ENCODE assay signal across 9 mouse cellular contexts in the genomic region with DNA sequence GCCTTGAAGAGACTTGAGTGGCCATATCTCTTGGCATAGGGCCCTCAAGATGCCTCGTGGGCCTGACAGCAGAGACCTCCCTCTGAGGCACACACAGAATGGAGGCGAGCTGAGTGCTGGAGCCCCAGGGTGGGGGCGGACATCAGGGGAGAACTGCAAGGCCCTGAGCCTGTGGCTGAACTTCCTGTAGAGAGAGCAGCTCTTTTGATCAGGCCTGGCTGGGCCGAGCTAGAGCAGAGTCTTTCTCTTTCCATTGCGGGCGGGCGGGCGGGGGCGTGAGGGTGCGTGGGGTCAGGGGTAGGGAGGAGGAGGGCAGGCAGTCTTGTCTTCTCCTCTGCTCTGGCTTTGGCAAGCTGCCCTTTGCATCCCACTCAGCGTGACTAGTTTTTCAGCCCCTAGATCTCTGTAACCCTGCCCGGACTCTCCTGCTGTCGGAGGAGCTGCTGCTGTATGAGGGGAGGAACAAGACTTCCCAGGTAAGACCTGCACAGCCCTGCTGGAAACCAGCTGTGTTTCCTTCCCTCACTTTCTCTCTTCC.
DNase-seq lines count a peak whose midpoint lies in the region; ATAC-seq and TF ChIP-seq lines count a peak whose summit lies in the region.
"Had no signal": no experiment of that assay in that cellular context is flagged by ENCODE, and none has a peak within 500 bp of the region (broad histone marks: within the 10 kb centered on the region; RNA-seq: fewer than 3 reads in every experiment).

No protein-coding gene starts in this region.

- 52% methylated on average over 13 of the region's 13 CpGs for whole genome bisulfite sequencing in hindbrain, embryonic 10.5 days
- WGBS in hindbrain, postnatal 0 days: 39% methylated on average over 7 of the region's 13 CpGs
- WGBS in heart, embryonic 16.5 days: 22% methylated on average over 9 of the region's 13 CpGs
- 27% methylated on average over 12 of the region's 13 CpGs for WGBS in liver, embryonic 15.5 days (ENCODE audit: insufficient replicate concordance)
- WGBS in stomach, embryonic 15.5 days: 26% methylated on average over 11 of the region's 13 CpGs

- H3K4me2 ChIP-seq in hindbrain, postnatal 0 days (ENCODE audit: low read depth, low read length): no peak overlapping the region
- no peak overlapping the region for H3K4me2 ChIP-seq in heart, embryonic 16.5 days (ENCODE audit: low read depth, low read length)
- H3K4me2 ChIP-seq in liver, embryonic 15.5 days: no peak overlapping the region
- H3K4me2 ChIP-seq in stomach, embryonic 15.5 days: no peak overlapping the region

- H3K4me1 ChIP-seq in hindbrain, embryonic 10.5 days (replicated peaks): peaks cover 40% of the 10 kb centered on the region
- H3K4me1 ChIP-seq in hindbrain, postnatal 0 days (ENCODE audit: insufficient read depth, low read length): no peaks in the 10 kb centered on the region
- peaks cover 31% of the 10 kb centered on the region for H3K4me1 ChIP-seq in heart, embryonic 16.5 days (ENCODE audit: control insufficient read depth, insufficient read depth, low read length)
- H3K4me1 ChIP-seq in liver, embryonic 15.5 days (replicated peaks): peaks cover 17% of the 10 kb centered on the region
- peaks cover 20% of the 10 kb centered on the region for H3K4me1 ChIP-seq in stomach, embryonic 15.5 days

- peak overlapping the region; percentile 67 for H3K27ac ChIP-seq in hindbrain, embryonic 10.5 days
- H3K27ac ChIP-seq in hindbrain, postnatal 0 days: no peak overlapping the region
- peak overlapping the region; percentile 33 for H3K27ac ChIP-seq in heart, embryonic 16.5 days (ENCODE audit: low read length)
- H3K27ac ChIP-seq in liver, embryonic 15.5 days (replicated peaks): peak overlapping the region; percentile 41
- H3K27ac ChIP-seq in stomach, embryonic 15.5 days: peak overlapping the region; percentile 23; the same call in 1 of the 2 replicates

- no peak for DNase-seq in hindbrain, embryonic 10.5 days (ENCODE audit: low spot score)
- no peak for DNase-seq in hindbrain, postnatal 0 days (ENCODE audit: low spot score)
- DNase-seq in cerebellum, adult 11-12 months: no peak
- DNase-seq in embryo, embryonic 10 days (ENCODE audit: low spot score): no peak

- no peaks in the 10 kb centered on the region for H3K9me3 ChIP-seq in hindbrain, embryonic 10.5 days
- no peaks in the 10 kb centered on the region for H3K9me3 ChIP-seq in hindbrain, postnatal 0 days (ENCODE audit: low read length)
- no peaks in the 10 kb centered on the region for H3K9me3 ChIP-seq in heart, embryonic 16.5 days (replicated peaks; ENCODE audit: control insufficient read depth, low read length)
- H3K9me3 ChIP-seq in liver, embryonic 15.5 days (replicated peaks): no peaks in the 10 kb centered on the region
- no peaks in the 10 kb centered on the region for H3K9me3 ChIP-seq in stomach, embryonic 15.5 days

- no peak for ATAC-seq in hindbrain, postnatal 0 days
- peak; percentile 59 for ATAC-seq in heart, embryonic 16.5 days (replicated peaks; ENCODE audit: extremely low read depth, insufficient read depth, low FRiP score)
- peak; percentile 11; the same call in 1 of the 2 replicates for ATAC-seq in liver, embryonic 15.5 days (ENCODE audit: insufficient read depth)
- ATAC-seq in stomach, embryonic 15.5 days (ENCODE audit: insufficient read depth, low FRiP score, low read depth): no peak
- no peak for ATAC-seq in erythroblast, adult 5-6 weeks (replicated peaks; ENCODE audit: low FRiP score, poor library complexity, severe bottlenecking)

- H3K9ac ChIP-seq in hindbrain, postnatal 0 days (replicated peaks; ENCODE audit: low read length): no peak overlapping the region
- H3K9ac ChIP-seq in heart, embryonic 16.5 days (ENCODE audit: low read length): peak overlapping the region; percentile 52; the same call in 1 of the 2 replicates
- no peak overlapping the region for H3K9ac ChIP-seq in liver, embryonic 15.5 days
- H3K9ac ChIP-seq in stomach, embryonic 15.5 days: no peak overlapping the region

- TF ChIP-seq CTCF in hindbrain, postnatal 0 days (IDR thresholded peaks at IDR 0.05; ENCODE audit: low read depth): no peak

- 0 out of 2 replicates have a peak, but pooled peaks cover 5% of the 10 kb centered on the region for H3K36me3 ChIP-seq in hindbrain, embryonic 10.5 days
- H3K36me3 ChIP-seq in hindbrain, postnatal 0 days (ENCODE audit: insufficient read depth, low read length): no peaks in the 10 kb centered on the region
- peaks cover 2% of the 10 kb centered on the region; the same call in 1 of the 2 replicates for H3K36me3 ChIP-seq in heart, embryonic 16.5 days (ENCODE audit: control insufficient read depth, insufficient read depth)
- H3K36me3 ChIP-seq in liver, embryonic 15.5 days (replicated peaks): no peaks in the 10 kb centered on the region
- no peaks in the 10 kb centered on the region; the same call in 1 of the 2 replicates for H3K36me3 ChIP-seq in stomach, embryonic 15.5 days
- H3K36me3 ChIP-seq: G1E had no signal

- no peak overlapping the region for H3K4me3 ChIP-seq in hindbrain, embryonic 10.5 days
- no peak overlapping the region for H3K4me3 ChIP-seq in hindbrain, postnatal 0 days (ENCODE audit: low read length)
- no peak overlapping the region for H3K4me3 ChIP-seq in heart, embryonic 16.5 days (ENCODE audit: low read length)
- H3K4me3 ChIP-seq in liver, embryonic 15.5 days (replicated peaks): no peak overlapping the region
- no peak overlapping the region for H3K4me3 ChIP-seq in stomach, embryonic 15.5 days (replicated peaks)

- 0 out of 2 replicates have a peak, but pooled peaks cover 6% of the 10 kb centered on the region for H3K27me3 ChIP-seq in hindbrain, embryonic 10.5 days (ENCODE audit: insufficient read depth, poor library complexity, severe bottlenecking)
- H3K27me3 ChIP-seq in hindbrain, postnatal 0 days (ENCODE audit: insufficient read depth, low read length): no peaks in the 10 kb centered on the region
- H3K27me3 ChIP-seq in heart, embryonic 16.5 days (ENCODE audit: control insufficient read depth, insufficient read depth, low read length): peaks cover 6% of the 10 kb centered on the region
- no peaks in the 10 kb centered on the region for H3K27me3 ChIP-seq in liver, embryonic 15.5 days
- no peaks in the 10 kb centered on the region for H3K27me3 ChIP-seq in stomach, embryonic 15.5 days (replicated peaks)

Comparison
In these comparisons a context has a peak if more than half of its experiments do, and no peak if none do; other contexts are left out.
1. ATAC-seq: peak in heart, embryonic 16.5 days (single experiment) and liver, embryonic 15.5 days (single experiment); none in hindbrain, postnatal 0 days (single experiment), stomach, embryonic 15.5 days (single experiment) and erythroblast, adult 5-6 weeks (single experiment).